Mouse (Mus musculus): Measurements from ENCODE around the gene Whrn.

DNA sequence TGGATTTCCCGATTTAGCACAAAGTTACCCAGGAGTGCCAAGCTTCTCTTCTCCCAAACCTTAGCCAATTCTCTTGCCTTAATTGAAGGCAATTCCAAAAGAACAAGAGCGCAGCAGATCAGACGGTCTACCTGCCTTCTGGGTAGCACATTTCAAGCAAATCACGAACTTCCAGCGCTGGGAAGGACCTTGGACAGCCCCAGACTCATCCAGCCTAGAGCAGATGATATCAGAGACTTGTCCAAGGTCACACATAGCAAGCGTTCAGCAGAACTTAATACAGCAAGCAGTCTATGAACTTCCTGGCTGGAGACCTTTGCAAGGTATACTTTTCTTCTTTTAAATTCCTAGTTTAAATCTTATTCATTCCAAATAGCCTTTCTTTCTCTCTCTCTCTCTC lies 4.3 kb downstream of the Whrn start:
- TF ChIP-seq CTCF (IDR thresholded peaks at IDR 0.05; ENCODE audit: low read depth) (no peak), EP300 (IDR thresholded peaks at IDR 0.05; ENCODE audit: low read depth) (no peak)
